Mouse (Mus musculus): ENCODE results near the gene Ppig.
A peak's percentile ranks its signal among the peaks of the same experiment; 100 is the strongest.

GRCm38 (mm10) chr2:69712981-69713625 is 9.2 kb upstream of the Ppig start, which contains the start of gene Fastkd1:
- TF ChIP-seq CTCF (IDR thresholded peaks at IDR 0.05; ENCODE audit: extremely low read depth, insufficient read length, insufficient replicate concordance, low read depth, low read length) (no peak), POLR2A (IDR thresholded peaks at IDR 0.05; ENCODE audit: low read depth, low read length) (peak; percentile 35; the same call in 1 of the 2 replicates)

Measured in small intestine, adult 2 months (tissue).